Mouse (Mus musculus) lung, adult 2 months (tissue): ENCODE data around the gene Dlx6.

Experiments used
- CTCF ChIP-seq: fragments of 200-500 bp; IDR thresholded peaks from 2 replicates; pipeline ENCODE4 v1.5.1; 2011; ENCODE audit warnings: mild to moderate bottlenecking, low read length, control low read depth; ENCODE audit not compliant: insufficient read depth
- POLR2A ChIP-seq: fragments of 200-500 bp; IDR thresholded peaks from 2 replicates; pipeline ENCODE4 v1.6.1; 2011; ENCODE audit warnings: low read depth, mild to moderate bottlenecking, control low read depth, low read length, borderline replicate concordance; ENCODE audit errors: extremely low read depth

DNA sequence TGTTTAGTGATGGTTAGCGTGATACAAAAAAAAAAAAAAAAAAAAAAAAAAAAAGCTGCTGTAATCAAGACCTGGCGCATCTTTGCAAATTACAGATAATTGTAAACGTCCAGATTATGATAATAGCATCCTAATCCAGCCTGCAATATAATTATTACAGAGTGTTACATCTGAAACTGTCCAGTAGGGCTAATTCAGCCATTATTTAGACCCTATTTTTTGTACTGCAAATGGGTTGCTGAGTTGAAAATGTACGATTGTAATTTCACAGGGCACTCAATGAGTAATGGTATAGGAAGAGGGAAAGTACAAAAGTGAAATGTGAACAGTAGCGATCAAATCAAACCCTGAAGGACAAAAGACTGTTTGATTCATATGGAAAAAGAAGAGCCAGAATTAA lies 8.6 kb downstream of the Dlx6 start:
- no peak for TF ChIP-seq CTCF
- no peak for TF ChIP-seq POLR2A
